Mouse (Mus musculus): ENCODE data around the gene Cfap221. TPM values are rescaled to one million over a fixed set of nuclear protein-coding genes. Genes with fewer than 3 reads are reported as not detected.
A peak's percentile ranks its signal among the peaks of the same experiment; 100 is the strongest.

The Cfap221 gene
- total and polyA plus RNA-seq, 2 experiments = not detected

DNA sequence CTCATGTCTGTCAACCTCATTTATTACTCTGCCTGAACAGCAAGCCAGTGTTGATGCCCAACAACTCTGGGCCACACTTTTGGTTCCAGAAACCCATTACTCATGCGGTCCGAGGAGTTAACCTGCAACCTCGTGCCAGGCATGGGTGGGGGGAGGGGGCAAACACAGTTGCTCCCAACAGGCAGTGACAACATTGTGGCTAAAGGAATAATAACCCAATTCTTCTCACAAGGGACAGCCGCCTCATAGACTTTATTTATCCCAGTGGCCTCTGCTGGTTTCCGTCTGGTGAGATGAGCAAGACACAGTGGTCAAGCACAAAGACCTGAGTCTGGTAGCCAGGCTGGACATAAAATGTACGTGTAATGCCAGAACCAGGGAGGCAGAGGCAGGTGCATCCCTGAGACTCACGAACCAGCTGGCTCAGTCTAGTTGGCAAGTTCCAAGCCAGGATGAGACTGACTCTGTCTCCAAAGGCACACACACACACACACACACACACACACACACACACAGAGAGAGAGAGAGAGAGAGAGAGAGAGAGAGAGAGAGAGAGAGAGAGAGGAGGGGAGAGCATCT lies 38.5 kb upstream of the Cfap221 start:
- Histone ChIP-seq H3K36me3 (ENCODE audit: control insufficient read depth, insufficient read depth, low read length) (no peaks in the 10 kb centered on the region), H3K27me3 (ENCODE audit: control insufficient read depth, insufficient read depth, low read length) (no peaks in the 10 kb centered on the region), H3K79me2 (ENCODE audit: control insufficient read depth, insufficient read depth, low read length) (no peaks in the 10 kb centered on the region), H3K27ac (replicated peaks; ENCODE audit: insufficient read depth, low read depth, low read length) (no peak overlapping the region), H3K4me3 (ENCODE audit: insufficient read depth, low read depth, low read length) (no peak overlapping the region), H3K9ac (ENCODE audit: low read depth, low read length) (no peak overlapping the region), H3K4me1 (ENCODE audit: control insufficient read depth, insufficient read depth, low read length) (peaks cover 11% of the 10 kb centered on the region)
- no peak for TF ChIP-seq POLR2A (IDR thresholded peaks at IDR 0.05; ENCODE audit: extremely low read depth, insufficient read depth, low read length)
- TF ChIP-seq CTCF (IDR thresholded peaks at IDR 0.05; ENCODE audit: low read depth, low read length) = no peak
- no peak for DNase-seq (ENCODE audit: extremely low read depth, low read depth, low spot score)
- 91% methylated on average over 7 of the region's 7 CpGs for WGBS

DNA sequence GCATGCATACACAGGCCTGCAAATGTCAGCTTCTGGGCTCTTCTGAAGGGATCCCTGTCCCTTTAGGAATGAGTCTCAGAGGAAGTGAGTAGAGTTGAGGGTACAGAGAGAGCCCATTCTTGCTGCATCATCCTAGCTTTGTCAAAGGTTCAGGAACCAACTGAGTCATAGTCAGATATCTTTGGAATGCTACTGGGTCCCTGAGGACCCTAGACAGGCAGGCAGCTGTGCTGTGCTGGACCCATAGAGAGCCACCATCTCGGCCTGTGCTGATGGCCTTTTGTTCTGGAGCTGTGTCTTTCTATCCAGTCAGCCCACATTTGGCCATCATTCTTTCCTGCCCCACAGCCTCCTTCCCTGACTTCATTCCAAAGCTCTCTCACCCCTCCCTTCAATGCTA lies 37.8 kb upstream of the Cfap221 start:
- no peaks in the 10 kb centered on the region for H3K79me2 ChIP-seq (ENCODE audit: control insufficient read depth, insufficient read depth, low read length)
- no peak for TF ChIP-seq CTCF (IDR thresholded peaks at IDR 0.05; ENCODE audit: low read depth, low read length)
- TF ChIP-seq POLR2A (IDR thresholded peaks at IDR 0.05; ENCODE audit: extremely low read depth, insufficient read depth, low read length) = no peak
- no peak overlapping the region for H3K4me3 ChIP-seq (ENCODE audit: insufficient read depth, low read depth, low read length)
- 95% methylated on average over 1 of the region's 1 CpGs for WGBS
- no peaks in the 10 kb centered on the region for H3K36me3 ChIP-seq (ENCODE audit: control insufficient read depth, insufficient read depth, low read length)
- H3K4me1 ChIP-seq (ENCODE audit: control insufficient read depth, insufficient read depth, low read length) = peaks cover 11% of the 10 kb centered on the region
- no peak for DNase-seq (ENCODE audit: extremely low read depth, low read depth, low spot score)
- H3K9ac ChIP-seq (ENCODE audit: low read depth, low read length) = no peak overlapping the region
- H3K27me3 ChIP-seq (ENCODE audit: control insufficient read depth, insufficient read depth, low read length) = no peaks in the 10 kb centered on the region
- H3K27ac ChIP-seq (replicated peaks; ENCODE audit: insufficient read depth, low read depth, low read length) = no peak overlapping the region

- 70% methylated on average over 2 of the region's 2 CpGs for WGBS
- Histone ChIP-seq H3K36me3 (ENCODE audit: control insufficient read depth, insufficient read depth, low read length) (no peaks in the 10 kb centered on the region), H3K27me3 (ENCODE audit: control insufficient read depth, insufficient read depth, low read length) (no peaks in the 10 kb centered on the region), H3K79me2 (ENCODE audit: control insufficient read depth, insufficient read depth, low read length) (no peaks in the 10 kb centered on the region), H3K9ac (ENCODE audit: low read depth, low read length) (no peak overlapping the region), H3K4me1 (ENCODE audit: control insufficient read depth, insufficient read depth, low read length) (peaks cover 11% of the 10 kb centered on the region), H3K27ac (replicated peaks; ENCODE audit: insufficient read depth, low read depth, low read length) (0 out of 2 replicates have a peak overlapping the region, but pooled peaks have one; percentile 2), H3K4me3 (ENCODE audit: insufficient read depth, low read depth, low read length) (no peak overlapping the region)
- DNase-seq (ENCODE audit: extremely low read depth, low read depth, low spot score) = no peak
- no peak for TF ChIP-seq POLR2A (IDR thresholded peaks at IDR 0.05; ENCODE audit: extremely low read depth, insufficient read depth, low read length)
- TF ChIP-seq CTCF (IDR thresholded peaks at IDR 0.05; ENCODE audit: low read depth, low read length) = no peak
Observed at GRCm38 (mm10) chr1:120033469-120033854, 36.4 kb upstream of the Cfap221 start.

DNA sequence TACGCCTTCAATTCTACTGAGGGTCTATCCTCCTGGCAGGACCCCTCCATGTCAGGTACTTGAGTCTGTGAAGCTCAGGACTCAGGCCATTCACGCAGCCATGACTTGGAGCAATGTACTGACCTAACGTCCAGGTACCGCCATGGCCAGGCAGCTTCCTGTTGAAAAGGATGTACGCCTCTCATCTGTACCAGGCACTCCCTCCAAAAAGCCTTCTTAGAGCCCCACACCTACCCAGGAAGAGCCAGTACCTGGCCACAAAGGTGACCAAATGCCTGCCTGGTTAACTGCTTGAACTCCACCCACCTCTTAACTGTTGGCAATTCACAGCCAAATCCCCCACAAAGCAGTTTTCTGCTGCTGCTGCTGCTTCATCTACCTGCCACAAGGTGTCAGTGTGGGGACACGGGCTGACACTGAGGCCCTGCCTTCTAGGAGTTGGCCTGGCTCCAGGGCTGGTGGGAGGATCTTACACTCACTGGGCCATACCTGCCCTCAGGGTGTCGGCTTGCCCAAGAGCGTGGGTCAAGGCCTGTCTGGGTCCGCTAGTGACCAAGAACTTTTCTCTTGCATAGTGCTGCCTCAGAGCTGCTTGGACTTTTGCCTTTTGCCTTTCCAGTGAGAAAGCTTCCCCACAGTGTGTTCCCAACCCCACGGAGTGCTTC lies 35.9 kb upstream of the Cfap221 start:
- H3K27me3 ChIP-seq (ENCODE audit: control insufficient read depth, insufficient read depth, low read length) = no peaks in the 10 kb centered on the region

GRCm38 (mm10) chr1:120030474-120030873 lies 33.4 kb upstream of the Cfap221 start:
- WGBS = 95% methylated on average over 3 of the region's 3 CpGs
- no peak overlapping the region for H3K4me3 ChIP-seq (ENCODE audit: insufficient read depth, low read depth, low read length)
- DNase-seq (ENCODE audit: extremely low read depth, low read depth, low spot score) = no peak

More for the DNA sequence above, 35.9 kb upstream of the Cfap221 start:
- Histone ChIP-seq H3K36me3 (ENCODE audit: control insufficient read depth, insufficient read depth, low read length) (no peaks in the 10 kb centered on the region), H3K27ac (replicated peaks; ENCODE audit: insufficient read depth, low read depth, low read length) (0 out of 2 replicates have a peak overlapping the region, but pooled peaks have one; percentile 2), H3K9ac (ENCODE audit: low read depth, low read length) (no peak overlapping the region), H3K4me3 (ENCODE audit: insufficient read depth, low read depth, low read length) (no peak overlapping the region), H3K4me1 (ENCODE audit: control insufficient read depth, insufficient read depth, low read length) (peaks cover 11% of the 10 kb centered on the region), H3K79me2 (ENCODE audit: control insufficient read depth, insufficient read depth, low read length) (no peaks in the 10 kb centered on the region)
- 34% methylated on average over 10 of the region's 10 CpGs for WGBS
- peak; percentile 87 for DNase-seq (ENCODE audit: extremely low read depth, low read depth, low spot score)
- TF ChIP-seq CTCF (IDR thresholded peaks at IDR 0.05; ENCODE audit: low read depth, low read length) = peak; percentile 99
- TF ChIP-seq POLR2A (IDR thresholded peaks at IDR 0.05; ENCODE audit: extremely low read depth, insufficient read depth, low read length) = no peak

GRCm38 (mm10) chr1:120027693-120028092 lies 30.7 kb upstream of the Cfap221 start:
- Histone ChIP-seq H3K79me2 (ENCODE audit: control insufficient read depth, insufficient read depth, low read length) (no peaks in the 10 kb centered on the region), H3K36me3 (ENCODE audit: control insufficient read depth, insufficient read depth, low read length) (no peaks in the 10 kb centered on the region), H3K4me3 (ENCODE audit: insufficient read depth, low read depth, low read length) (no peak overlapping the region), H3K27me3 (ENCODE audit: control insufficient read depth, insufficient read depth, low read length) (no peaks in the 10 kb centered on the region), H3K4me1 (ENCODE audit: control insufficient read depth, insufficient read depth, low read length) (peaks cover 2% of the 10 kb centered on the region), H3K27ac (replicated peaks; ENCODE audit: insufficient read depth, low read depth, low read length) (no peak overlapping the region), H3K9ac (ENCODE audit: low read depth, low read length) (no peak overlapping the region)
- peak; percentile 22 for DNase-seq (ENCODE audit: extremely low read depth, low read depth, low spot score)
- 28% methylated on average over 4 of the region's 4 CpGs for WGBS
- TF ChIP-seq CTCF (IDR thresholded peaks at IDR 0.05; ENCODE audit: low read depth, low read length) = no peak
- no peak for TF ChIP-seq POLR2A (IDR thresholded peaks at IDR 0.05; ENCODE audit: extremely low read depth, insufficient read depth, low read length)

More at GRCm38 (mm10) chr1:120030474-120030873, 33.4 kb upstream of the Cfap221 start:
- Histone ChIP-seq H3K4me1 (ENCODE audit: control insufficient read depth, insufficient read depth, low read length) (peaks cover 3% of the 10 kb centered on the region), H3K27ac (replicated peaks; ENCODE audit: insufficient read depth, low read depth, low read length) (no peak overlapping the region), H3K9ac (ENCODE audit: low read depth, low read length) (no peak overlapping the region), H3K36me3 (ENCODE audit: control insufficient read depth, insufficient read depth, low read length) (no peaks in the 10 kb centered on the region), H3K79me2 (ENCODE audit: control insufficient read depth, insufficient read depth, low read length) (no peaks in the 10 kb centered on the region), H3K27me3 (ENCODE audit: control insufficient read depth, insufficient read depth, low read length) (no peaks in the 10 kb centered on the region)
- TF ChIP-seq CTCF (IDR thresholded peaks at IDR 0.05; ENCODE audit: low read depth, low read length) (no peak), POLR2A (IDR thresholded peaks at IDR 0.05; ENCODE audit: extremely low read depth, insufficient read depth, low read length) (no peak)
